In the genomic region with DNA sequence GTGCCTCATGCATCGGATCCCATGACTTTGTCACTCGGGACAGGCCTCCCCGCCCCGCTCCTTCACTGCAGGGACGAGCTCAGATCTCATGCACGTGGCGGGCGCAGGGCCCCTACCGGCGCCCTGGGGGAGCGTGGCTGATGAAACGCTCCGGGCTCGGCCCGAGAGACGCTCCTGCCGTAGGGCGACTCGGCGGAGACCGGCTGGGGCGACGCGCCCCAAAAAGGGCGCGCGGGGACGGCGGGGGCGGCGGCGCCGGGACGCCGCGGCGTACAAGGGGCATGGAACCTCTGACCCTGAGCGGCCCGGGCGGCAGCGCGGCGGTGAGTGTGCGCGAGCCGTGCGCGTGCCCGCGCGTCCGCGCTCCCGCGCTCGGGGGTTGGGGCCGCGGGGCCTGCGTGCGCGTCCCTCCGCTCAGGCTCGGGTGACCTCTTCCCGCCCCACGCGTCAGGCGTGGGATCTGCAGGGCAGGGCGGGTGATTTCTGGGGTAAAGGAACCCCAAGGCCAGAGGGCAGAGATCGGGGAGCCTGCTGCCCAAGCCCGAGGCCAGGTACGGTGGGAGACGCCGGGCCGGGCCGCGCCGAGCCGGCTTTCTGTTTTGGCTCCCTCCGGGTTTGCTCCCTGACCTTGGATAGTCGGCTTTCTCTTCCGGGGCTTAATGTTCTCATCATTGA, we compare ENCODE assay signal across 8 mouse cellular contexts. TPM values are rescaled to one million over a fixed set of nuclear protein-coding genes. Genes with fewer than 3 reads are reported as not detected.
DNase-seq lines count a peak whose midpoint lies in the region; ATAC-seq and TF ChIP-seq lines count a peak whose summit lies in the region.

TSS of gene Tmem268 (plus strand) at position 375 of the 675 bp plus-strand sequence.

- peak within 1 kb of the TSS; percentile 94 for H3K27ac ChIP-seq in forebrain, embryonic 10.5 days
- peak within 1 kb of the TSS; percentile 29 to 53; a peak in 2 of 4 replicates for H3K27ac ChIP-seq in heart, embryonic 14.5 days (replicated peaks in 1 of 2; ENCODE audit: control insufficient read depth in 1 of 2, insufficient read depth in 1 of 2, low read depth in 2 of 2, low read length in 2 of 2)
- peak within 1 kb of the TSS; percentile 96 for H3K27ac ChIP-seq in liver, postnatal 0 days (ENCODE audit: low read depth)
- H3K27ac ChIP-seq in neural tube, embryonic 12.5 days = no peak within 1 kb of the TSS
- peak within 1 kb of the TSS; percentile 81 for H3K27ac ChIP-seq in stomach, postnatal 0 days (replicated peaks)

- peak; percentile 77 for ATAC-seq in heart, embryonic 14.5 days (ENCODE audit: insufficient number of reproducible peaks, insufficient read depth, low FRiP score, low read depth)
- peak; percentile 80 for ATAC-seq in liver, postnatal 0 days
- ATAC-seq in neural tube, embryonic 12.5 days (ENCODE audit: low FRiP score, low read depth) = peak; percentile 80
- ATAC-seq in stomach, postnatal 0 days (ENCODE audit: low FRiP score, low TSS enrichment) = peak; percentile 81

- peak within 1 kb of the TSS; percentile 86 for H3K4me3 ChIP-seq in E14TG2a.4 (replicated peaks; ENCODE audit: low read length)
- peak within 1 kb of the TSS; percentile 64 for H3K4me3 ChIP-seq in forebrain, embryonic 10.5 days
- peak within 1 kb of the TSS; percentile 71 to 85 for H3K4me3 ChIP-seq in heart, embryonic 14.5 days (ENCODE audit: control insufficient read depth in 1 of 2, insufficient read depth in 1 of 2, low read depth in 1 of 2, low read length in 2 of 2)
- peak within 1 kb of the TSS; percentile 73 for H3K4me3 ChIP-seq in liver, postnatal 0 days (ENCODE audit: low read depth, low read length)
- H3K4me3 ChIP-seq in neural tube, embryonic 12.5 days = peak within 1 kb of the TSS; percentile 71
- H3K4me3 ChIP-seq in stomach, postnatal 0 days (ENCODE audit: low read depth, low read length) = peak within 1 kb of the TSS; percentile 69

- WGBS in forebrain, embryonic 10.5 days = under 1% methylated on average over 81 of the region's 81 CpGs
- under 1% methylated on average over 65 of the region's 81 CpGs for WGBS in heart, embryonic 14.5 days
- WGBS in liver, postnatal 0 days (ENCODE audit: insufficient replicate concordance) = under 1% methylated on average over 51 of the region's 81 CpGs
- WGBS in neural tube, embryonic 12.5 days = under 1% methylated on average over 79 of the region's 81 CpGs
- WGBS in stomach, postnatal 0 days = under 1% methylated on average over 77 of the region's 81 CpGs

- peak; percentile 26 for DNase-seq in c-Kit-negative CD71-positive TER-119-positive erythroid progenitor cells, embryonic 14.5 days (ENCODE audit: low read depth, low spot score)
- DNase-seq in forebrain, embryonic 10.5 days (ENCODE audit: extremely low spot score, low spot score) = peak; percentile 77
- peak; percentile 83 for DNase-seq in kidney, postnatal 10 days
- DNase-seq in liver, postnatal 0 days = peak; percentile 86
- DNase-seq in stomach, postnatal 0 days (ENCODE audit: low spot score) = peak; percentile 79

- no peak for TF ChIP-seq CTCF in E14TG2a.4 (conservative IDR thresholded peaks at IDR 0.05; ENCODE audit: low read length)
- peak; percentile 36 for TF ChIP-seq CTCF in liver, postnatal 0 days (IDR thresholded peaks at IDR 0.05; ENCODE audit: low read depth)
- TF ChIP-seq CTCF in stomach, postnatal 0 days (IDR thresholded peaks at IDR 0.05; ENCODE audit: low read depth) = peak; percentile 47

- no peak for TF ChIP-seq EP300 in liver, postnatal 0 days (IDR thresholded peaks at IDR 0.05; ENCODE audit: low read depth)
- no peak for TF ChIP-seq EP300 in stomach, postnatal 0 days (optimal IDR thresholded peaks at IDR 0.05)

- H3K9me3 ChIP-seq in E14TG2a.4 (ENCODE audit: low read length) = no peaks in the 10 kb centered on the region
- no peaks in the 10 kb centered on the region for H3K9me3 ChIP-seq in forebrain, embryonic 10.5 days
- no peaks in the 10 kb centered on the region for H3K9me3 ChIP-seq in heart, embryonic 14.5 days (ENCODE audit: control insufficient read depth, low read length)
- no peaks in the 10 kb centered on the region for H3K9me3 ChIP-seq in liver, postnatal 0 days (ENCODE audit: low read length)
- H3K9me3 ChIP-seq in neural tube, embryonic 12.5 days = no peaks in the 10 kb centered on the region
- H3K9me3 ChIP-seq in stomach, postnatal 0 days (ENCODE audit: control insufficient read depth, low read length) = no peaks in the 10 kb centered on the region

- H3K4me2 ChIP-seq in heart, embryonic 14.5 days (ENCODE audit: low read length) = peak within 1 kb of the TSS; percentile 74
- H3K4me2 ChIP-seq in liver, postnatal 0 days (ENCODE audit: low read depth, low read length) = peak within 1 kb of the TSS; percentile 95
- peak within 1 kb of the TSS; percentile 86 for H3K4me2 ChIP-seq in neural tube, embryonic 12.5 days (replicated peaks)
- H3K4me2 ChIP-seq in stomach, postnatal 0 days (replicated peaks; ENCODE audit: low read depth) = peak within 1 kb of the TSS; percentile 90

- peak within 1 kb of the TSS; percentile 77 for H3K9ac ChIP-seq in heart, embryonic 14.5 days (ENCODE audit: low read length)
- H3K9ac ChIP-seq in liver, postnatal 0 days (replicated peaks) = peak within 1 kb of the TSS; percentile 82
- peak within 1 kb of the TSS; percentile 75 for H3K9ac ChIP-seq in neural tube, embryonic 12.5 days
- H3K9ac ChIP-seq in stomach, postnatal 0 days (ENCODE audit: low read length) = peak within 1 kb of the TSS; percentile 83

- 0 out of 2 replicates have a peak, but pooled peaks cover 4% of the 10 kb centered on the region for H3K27me3 ChIP-seq in E14TG2a.4 (ENCODE audit: insufficient read depth, low read length)
- H3K27me3 ChIP-seq in forebrain, embryonic 10.5 days (ENCODE audit: poor library complexity, severe bottlenecking) = peaks cover 3% of the 10 kb centered on the region
- no peaks in the 10 kb centered on the region for H3K27me3 ChIP-seq in heart, embryonic 14.5 days (ENCODE audit: control insufficient read depth, insufficient read depth, low read length)
- no peaks in the 10 kb centered on the region for H3K27me3 ChIP-seq in liver, postnatal 0 days (ENCODE audit: insufficient read depth, low read length)
- peaks cover 5% of the 10 kb centered on the region; the same call in 1 of the 2 replicates for H3K27me3 ChIP-seq in neural tube, embryonic 12.5 days (replicated peaks)
- no peaks in the 10 kb centered on the region for H3K27me3 ChIP-seq in stomach, postnatal 0 days (ENCODE audit: control insufficient read depth, insufficient read depth, low read length)

- H3K4me1 ChIP-seq in E14TG2a.4 (replicated peaks; ENCODE audit: low read depth, low read length) = peaks cover 62% of the 10 kb centered on the region
- H3K4me1 ChIP-seq in forebrain, embryonic 10.5 days = peaks cover 62% of the 10 kb centered on the region
- H3K4me1 ChIP-seq in heart, embryonic 14.5 days (ENCODE audit: control insufficient read depth in 2 of 2, insufficient read depth in 2 of 2, low read length in 2 of 2) = peaks cover 26% of the 10 kb centered on the region in 2 experiments
- peaks cover 75% of the 10 kb centered on the region for H3K4me1 ChIP-seq in liver, postnatal 0 days (ENCODE audit: insufficient read depth)
- H3K4me1 ChIP-seq in neural tube, embryonic 12.5 days = peaks cover 20% of the 10 kb centered on the region
- H3K4me1 ChIP-seq in stomach, postnatal 0 days (replicated peaks; ENCODE audit: control insufficient read depth, insufficient read depth) = peaks cover 12% of the 10 kb centered on the region

- peaks cover 27% of the 10 kb centered on the region for H3K36me3 ChIP-seq in E14TG2a.4 (ENCODE audit: insufficient read depth, low read length)
- H3K36me3 ChIP-seq in forebrain, embryonic 10.5 days (replicated peaks) = peaks cover 14% of the 10 kb centered on the region
- peaks cover 13% of the 10 kb centered on the region; the same call in 1 of the 2 replicates for H3K36me3 ChIP-seq in heart, embryonic 14.5 days (ENCODE audit: control insufficient read depth, insufficient read depth, low read length)
- no peaks in the 10 kb centered on the region for H3K36me3 ChIP-seq in liver, postnatal 0 days (replicated peaks; ENCODE audit: insufficient read depth, low read length)
- peaks cover 3% of the 10 kb centered on the region; the same call in 1 of the 2 replicates for H3K36me3 ChIP-seq in neural tube, embryonic 12.5 days
- H3K36me3 ChIP-seq in stomach, postnatal 0 days (ENCODE audit: control insufficient read depth, insufficient read depth, low read length) = no peaks in the 10 kb centered on the region

RNA-seq across cellular contexts. Expression of gene Tmem268, which starts in this region (rescaled TPM):
- 9.1 and 9.5 TPM in 2 replicates for polyA plus RNA-seq in forebrain, embryonic 10.5 days (2016; fragmentation: Nextera tagmentation; extraction: Ambion mirVana)
- 3.5 and 5.6 TPM in 2 replicates for polyA plus RNA-seq in heart, embryonic 14.5 days (2014; fragmentation: Nextera tagmentation; extraction: Ambion mirVana)
- polyA plus RNA-seq in liver, postnatal 0 days (2015; fragmentation: Nextera tagmentation; extraction: Ambion mirVana) = 13.1 and 17.3 TPM in 2 replicates
- polyA plus RNA-seq in neural tube, embryonic 12.5 days (2016; fragmentation: Nextera tagmentation; extraction: Ambion mirVana) = 3.8 and 4.2 TPM in 2 replicates
- 4.3 and 4.9 TPM in 2 replicates for polyA plus RNA-seq in stomach, postnatal 0 days (2015; fragmentation: Nextera tagmentation; extraction: Ambion mirVana)

Comparison
In these comparisons a context has a peak if more than half of its experiments do, and no peak if none do; other contexts are left out.
1. DNase-seq: peak in every context shown above with its lines; median percentile 86 in liver, postnatal 0 days; 83 in kidney, postnatal 10 days; 79 in stomach, postnatal 0 days; 77 in forebrain, embryonic 10.5 days; 26 in c-Kit-negative CD71-positive TER-119-positive erythroid progenitor cells, embryonic 14.5 days.